Mouse (Mus musculus): ENCODE measurements around the gene Atp11c. TPM values are rescaled to one million over a fixed set of nuclear protein-coding genes. Genes with fewer than 3 reads are reported as not detected.
A peak's percentile ranks its signal among the peaks of the same experiment; 100 is the strongest.

Atp11c gene
- polyA plus RNA-seq, 1 experiment from 2014 or later = 1.8 TPM

DNA sequence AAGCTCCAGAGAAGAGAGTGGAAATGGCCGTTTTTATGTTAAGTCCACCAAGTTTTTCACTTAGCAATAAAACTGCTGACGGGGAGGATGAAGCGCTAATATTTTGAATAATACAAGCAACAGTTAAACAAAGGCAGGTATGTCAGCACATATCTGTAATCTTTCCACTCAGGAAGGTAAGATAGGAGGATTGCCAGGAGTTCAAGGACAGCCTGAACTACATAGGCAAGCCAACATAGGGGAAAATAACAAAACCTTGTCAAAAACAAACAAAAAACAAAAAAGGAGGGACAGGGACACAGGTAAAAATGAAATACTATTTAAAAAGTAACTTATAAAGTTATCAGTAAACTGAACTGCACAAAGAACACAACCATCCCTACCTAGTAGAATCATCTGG is 274.8 kb downstream of the Atp11c start:
- Histone ChIP-seq H3K9ac (ENCODE audit: low read length) (no peak overlapping the region), H3K4me1 (replicated peaks; ENCODE audit: control insufficient read depth, insufficient read depth) (no peaks in the 10 kb centered on the region), H3K27ac (replicated peaks) (no peak overlapping the region), H3K36me3 (ENCODE audit: control insufficient read depth, insufficient read depth, low read length) (no peaks in the 10 kb centered on the region), H3K9me3 (ENCODE audit: control insufficient read depth, low read length) (no peaks in the 10 kb centered on the region), H3K27me3 (ENCODE audit: control insufficient read depth, insufficient read depth, low read length) (no peaks in the 10 kb centered on the region), H3K4me3 (ENCODE audit: low read depth, low read length) (no peak overlapping the region), H3K4me2 (replicated peaks; ENCODE audit: low read depth) (no peak overlapping the region)
- DNase-seq (ENCODE audit: low spot score) (no peak), ATAC-seq (ENCODE audit: low FRiP score, low TSS enrichment) (no peak)
- TF ChIP-seq EP300 (optimal IDR thresholded peaks at IDR 0.05) (no peak), CTCF (IDR thresholded peaks at IDR 0.05; ENCODE audit: low read depth) (no peak)
- WGBS = 91% methylated on average over 3 of the region's 3 CpGs

GRCm38 (mm10) chrX:60292335-60292734 is 300.2 kb downstream of the Atp11c start:
- Histone ChIP-seq H3K4me2 (replicated peaks; ENCODE audit: low read depth) (no peak overlapping the region), H3K4me3 (ENCODE audit: low read depth, low read length) (no peak overlapping the region), H3K27me3 (ENCODE audit: control insufficient read depth, insufficient read depth, low read length) (no peaks in the 10 kb centered on the region), H3K27ac (replicated peaks) (no peak overlapping the region), H3K9ac (ENCODE audit: low read length) (no peak overlapping the region), H3K4me1 (replicated peaks; ENCODE audit: control insufficient read depth, insufficient read depth) (no peaks in the 10 kb centered on the region), H3K9me3 (ENCODE audit: control insufficient read depth, low read length) (no peaks in the 10 kb centered on the region), H3K36me3 (ENCODE audit: control insufficient read depth, insufficient read depth, low read length) (no peaks in the 10 kb centered on the region)
- WGBS = 75% methylated on average over 2 of the region's 2 CpGs
- no peak for ATAC-seq (ENCODE audit: low FRiP score, low TSS enrichment)
- TF ChIP-seq CTCF (IDR thresholded peaks at IDR 0.05; ENCODE audit: low read depth) = no peak
- TF ChIP-seq EP300 (optimal IDR thresholded peaks at IDR 0.05) = no peak
- DNase-seq (ENCODE audit: low spot score) = no peak

- no peaks in the 10 kb centered on the region for H3K27me3 ChIP-seq (ENCODE audit: control insufficient read depth, insufficient read depth, low read length)
- ATAC-seq (ENCODE audit: low FRiP score, low TSS enrichment) (no peak), DNase-seq (ENCODE audit: low spot score) (no peak)
- TF ChIP-seq EP300 (optimal IDR thresholded peaks at IDR 0.05) (no peak), CTCF (IDR thresholded peaks at IDR 0.05; ENCODE audit: low read depth) (no peak)
- no peak overlapping the region for H3K27ac ChIP-seq (replicated peaks)
- H3K9ac ChIP-seq (ENCODE audit: low read length) = no peak overlapping the region
- no peak overlapping the region for H3K4me3 ChIP-seq (ENCODE audit: low read depth, low read length)
- no peaks in the 10 kb centered on the region for H3K4me1 ChIP-seq (replicated peaks; ENCODE audit: control insufficient read depth, insufficient read depth)
- H3K4me2 ChIP-seq (replicated peaks; ENCODE audit: low read depth) = no peak overlapping the region
- H3K9me3 ChIP-seq (ENCODE audit: control insufficient read depth, low read length) = no peaks in the 10 kb centered on the region
- H3K36me3 ChIP-seq (ENCODE audit: control insufficient read depth, insufficient read depth, low read length) = no peaks in the 10 kb centered on the region
Measured at GRCm38 (mm10) chrX:60255346-60255745, 337.2 kb downstream of the Atp11c start.

- Histone ChIP-seq H3K4me1 (replicated peaks; ENCODE audit: control insufficient read depth, insufficient read depth) (no peaks in the 10 kb centered on the region), H3K4me3 (ENCODE audit: low read depth, low read length) (no peak overlapping the region), H3K27me3 (ENCODE audit: control insufficient read depth, insufficient read depth, low read length) (no peaks in the 10 kb centered on the region), H3K27ac (replicated peaks) (no peak overlapping the region), H3K4me2 (replicated peaks; ENCODE audit: low read depth) (no peak overlapping the region), H3K9me3 (ENCODE audit: control insufficient read depth, low read length) (no peaks in the 10 kb centered on the region), H3K36me3 (ENCODE audit: control insufficient read depth, insufficient read depth, low read length) (no peaks in the 10 kb centered on the region), H3K9ac (ENCODE audit: low read length) (no peak overlapping the region)
- no peak for DNase-seq (ENCODE audit: low spot score)
- TF ChIP-seq CTCF (IDR thresholded peaks at IDR 0.05; ENCODE audit: low read depth) = no peak
- TF ChIP-seq EP300 (optimal IDR thresholded peaks at IDR 0.05) = no peak
- no peak for ATAC-seq (ENCODE audit: low FRiP score, low TSS enrichment)
- 44% methylated on average over 1 of the region's 1 CpGs for WGBS
Measured at GRCm38 (mm10) chrX:60187726-60188125, 404.8 kb downstream of the Atp11c start.

DNA sequence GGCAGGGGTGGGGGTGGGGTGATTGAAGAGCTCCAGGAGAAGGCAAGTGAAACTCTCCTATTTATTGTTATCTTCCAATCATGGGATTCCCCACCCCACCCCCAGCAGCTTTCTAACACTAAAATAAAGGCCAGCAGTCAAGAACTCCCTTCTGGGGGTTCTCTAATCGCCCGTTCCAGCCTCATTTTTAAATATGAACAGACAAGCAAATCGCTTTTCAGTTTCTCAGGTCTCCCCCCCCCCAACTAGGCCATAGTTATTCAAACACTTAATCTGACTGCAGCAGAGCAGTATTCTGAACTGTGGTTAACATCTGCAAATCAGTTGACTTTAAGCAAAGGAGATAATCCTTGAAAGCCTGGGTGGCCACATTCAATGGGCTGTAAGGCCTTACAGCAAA is 409.9 kb downstream of the Atp11c start:
- H3K4me3 ChIP-seq (ENCODE audit: low read depth, low read length) = no peak overlapping the region
- no peaks in the 10 kb centered on the region for H3K4me1 ChIP-seq (replicated peaks; ENCODE audit: control insufficient read depth, insufficient read depth)
- H3K27me3 ChIP-seq (ENCODE audit: control insufficient read depth, insufficient read depth, low read length) = no peaks in the 10 kb centered on the region
- no peak for ATAC-seq (ENCODE audit: low FRiP score, low TSS enrichment)
- TF ChIP-seq EP300 (optimal IDR thresholded peaks at IDR 0.05) = no peak
- no peak for TF ChIP-seq CTCF (IDR thresholded peaks at IDR 0.05; ENCODE audit: low read depth)
- no peaks in the 10 kb centered on the region for H3K9me3 ChIP-seq (ENCODE audit: control insufficient read depth, low read length)
- H3K36me3 ChIP-seq (ENCODE audit: control insufficient read depth, insufficient read depth, low read length) = no peaks in the 10 kb centered on the region
- no peak overlapping the region for H3K9ac ChIP-seq (ENCODE audit: low read length)
- no peak overlapping the region for H3K27ac ChIP-seq (replicated peaks)
- H3K4me2 ChIP-seq (replicated peaks; ENCODE audit: low read depth) = no peak overlapping the region
- WGBS = 62% methylated on average over 3 of the region's 3 CpGs
- no peak for DNase-seq (ENCODE audit: low spot score)

DNA sequence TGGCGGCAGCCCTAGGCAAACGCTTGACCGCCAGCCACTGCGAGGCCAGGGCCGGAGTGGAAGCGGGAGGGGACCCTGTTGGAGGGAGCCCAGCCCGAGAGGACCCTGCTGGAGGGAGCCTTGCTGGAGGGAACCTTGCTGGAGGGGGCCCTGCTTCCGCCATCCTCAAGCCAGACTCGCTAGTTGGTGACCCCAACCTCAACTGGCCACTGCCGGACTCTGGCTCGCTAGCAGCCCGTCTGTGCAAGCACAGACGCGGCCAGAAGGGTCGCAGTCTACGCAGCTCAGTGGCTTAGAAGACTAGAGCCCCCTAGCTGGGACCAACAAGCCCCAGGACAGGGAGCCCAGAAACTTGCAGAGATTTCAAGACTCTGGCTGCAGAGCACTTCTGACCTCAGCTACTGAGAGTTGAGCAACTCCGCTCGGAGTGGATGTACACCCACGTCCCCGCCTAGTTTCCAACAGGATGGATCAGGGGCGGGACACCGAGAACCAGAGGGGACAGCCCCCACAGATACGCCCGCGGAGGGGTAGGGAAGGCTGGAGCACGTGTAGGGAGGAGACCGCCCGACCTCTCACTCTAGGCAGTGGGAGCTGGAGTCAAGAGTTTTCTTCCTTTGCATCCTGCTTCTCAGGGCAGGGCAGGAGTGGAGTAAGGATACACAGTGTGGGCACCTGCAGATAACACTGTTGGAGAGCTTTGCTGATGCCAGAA is 413.6 kb downstream of the Atp11c start, which contains the start of gene Mcf2:
Gene Mcf2, minus strand, starts transcription at position 346 of the 715 bp plus-strand sequence.
- no peaks in the 10 kb centered on the region for H3K9me3 ChIP-seq (ENCODE audit: control insufficient read depth, low read length)
- WGBS = 10% methylated on average over 25 of the region's 28 CpGs

More for the DNA sequence above, 413.6 kb downstream of the Atp11c start, which contains the start of gene Mcf2:
- H3K4me3 ChIP-seq (ENCODE audit: low read depth, low read length) = peak within 1 kb of the TSS; percentile 22; the same call in 1 of the 2 replicates
- TF ChIP-seq CTCF (IDR thresholded peaks at IDR 0.05; ENCODE audit: low read depth) (no peak), EP300 (optimal IDR thresholded peaks at IDR 0.05) (no peak)
- peak; percentile 14 for DNase-seq (ENCODE audit: low spot score)
- no peaks in the 10 kb centered on the region for H3K36me3 ChIP-seq (ENCODE audit: control insufficient read depth, insufficient read depth, low read length)
- ATAC-seq (ENCODE audit: low FRiP score, low TSS enrichment) = 0 out of 2 replicates have a peak, but pooled peaks have one; percentile 18
- H3K27ac ChIP-seq (replicated peaks) = no peak within 1 kb of the TSS
- no peak within 1 kb of the TSS for H3K9ac ChIP-seq (ENCODE audit: low read length)
- H3K4me1 ChIP-seq (replicated peaks; ENCODE audit: control insufficient read depth, insufficient read depth) = no peaks in the 10 kb centered on the region
- H3K4me2 ChIP-seq (replicated peaks; ENCODE audit: low read depth) = peak within 1 kb of the TSS; percentile 49
- H3K27me3 ChIP-seq (ENCODE audit: control insufficient read depth, insufficient read depth, low read length) = no peaks in the 10 kb centered on the region

All from stomach, postnatal 0 days (tissue).